Mouse (Mus musculus) midbrain, embryonic 16.5 days (tissue): ENCODE data around the gene Vmn1r211. TPM values are rescaled to one million over a fixed set of nuclear protein-coding genes. Genes with fewer than 3 reads are reported as not detected.
"Not testable (repeated sequence)": the region's sequence is repeated elsewhere in the genome, so short reads cannot be mapped to it uniquely, and the experiment has no call there.

ENCODE experiments used
- ATAC-seq: fragments of 200-750 bp; cut with Nextera tagmentation; 2 replicates; pipeline ENCODE4 v1.8.0; 2017; ENCODE audit warnings: moderate TSS enrichment
- H3K27ac ChIP-seq: fragments of 300-500 bp; sonication (generic); 2 replicates; pipeline ENCODE4 v1.5.1; 2014; ENCODE audit warnings: mild to moderate bottlenecking, low read length, mixed read lengths
- H3K27me3 ChIP-seq: fragments of 300-500 bp; sonication (generic); 2 replicates; pipeline ENCODE4 v1.6.1; 2014; ENCODE audit warnings: low read depth, low read length, mixed read lengths; ENCODE audit not compliant: control insufficient read depth, insufficient read depth
- H3K36me3 ChIP-seq: fragments of 300-500 bp; sonication (generic); 2 replicates; pipeline ENCODE4 v1.6.1; 2014; ENCODE audit warnings: mild to moderate bottlenecking, low read length, moderate library complexity, mixed read lengths; ENCODE audit not compliant: control insufficient read depth, insufficient read depth
- H3K4me1 ChIP-seq: fragments of 300-500 bp; sonication (generic); 2 replicates; pipeline ENCODE4 v1.6.1; 2014; ENCODE audit warnings: mild to moderate bottlenecking, low read length, mixed read lengths; ENCODE audit not compliant: control insufficient read depth, insufficient read depth
- H3K4me2 ChIP-seq: fragments of 300-500 bp; sonication (generic); 2 replicates; pipeline ENCODE4 v1.6.1; 2014; ENCODE audit warnings: mild to moderate bottlenecking, low read length, mixed read lengths
- H3K4me3 ChIP-seq: fragments of 300-500 bp; sonication (generic); 2 replicates; pipeline ENCODE4 v1.5.1; 2014; ENCODE audit warnings: low read depth, mild to moderate bottlenecking, low read length, moderate library complexity, mixed read lengths
- H3K9ac ChIP-seq: fragments of 300-500 bp; sonication (generic); 2 replicates; pipeline ENCODE4 v1.6.1; 2014; ENCODE audit warnings: low read depth, low read length, mixed read lengths
- H3K9me3 ChIP-seq: fragments of 300-500 bp; sonication (generic); replicated peaks from 2 replicates; pipeline ENCODE4 v1.6.1; 2014; ENCODE audit warnings: mild to moderate bottlenecking, low read length, mixed read lengths; ENCODE audit not compliant: control insufficient read depth, poor library complexity, severe bottlenecking
- polyA plus RNA-seq: library from polyadenylated mRNA; unstranded; fragments of >200 nt; fragmentation: Nextera tagmentation; extraction: Ambion mirVana; gene quantifications from 2 replicates; pipeline ENCODE4 v1.2.1, GENCODE M21; 2015

The Vmn1r211 gene
- polyA plus RNA-seq, 1 experiment from 2014 or later = not detected

DNA sequence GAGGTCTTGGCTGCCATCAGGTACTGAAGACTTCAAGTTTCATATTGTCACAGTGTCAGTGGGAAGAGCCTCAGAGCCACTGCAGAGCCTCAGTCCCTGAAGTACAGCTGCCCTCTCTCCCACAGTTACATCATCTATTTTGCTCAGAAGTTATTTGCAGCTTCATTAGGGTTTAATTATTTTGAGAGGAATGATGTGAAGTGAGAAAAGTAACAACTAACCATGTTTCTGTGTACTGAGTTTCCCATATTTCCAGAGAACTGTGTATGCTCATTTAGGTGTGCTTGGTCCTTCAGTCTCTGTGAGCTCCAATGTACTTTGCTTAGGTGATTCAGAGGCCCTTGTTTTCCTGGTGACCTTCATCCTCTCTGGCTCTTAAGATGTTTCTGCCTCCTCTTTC, 47.8 kb downstream of the Vmn1r211 start, which contains the start of gene Vmn1r209:
Gene Vmn1r209 (minus strand): TSS at position 101 of the 400 bp plus-strand sequence.
- not testable (repeated sequence) for H3K36me3 ChIP-seq, H3K9ac ChIP-seq, H3K27me3 ChIP-seq, H3K4me3 ChIP-seq, H3K4me2 ChIP-seq, ATAC-seq, H3K27ac ChIP-seq, H3K9me3 ChIP-seq, H3K4me1 ChIP-seq

Other genes with a start within 250 kb of the Vmn1r211 start
- gene Vmn1r206, start 233.3 kb downstream of the Vmn1r211 start, polyA plus RNA-seq = not detected in 2 replicates
- not detected in 2 replicates for gene Vmn1r207-ps, start 127.9 kb downstream of the Vmn1r211 start, polyA plus RNA-seq
- not detected in 2 replicates for gene Vmn1r208, start 80.2 kb downstream of the Vmn1r211 start, polyA plus RNA-seq
- not detected in 2 replicates for gene Vmn1r209, start 47.9 kb downstream of the Vmn1r211 start, polyA plus RNA-seq
- not detected in 2 replicates for gene Vmn1r210, start 26.2 kb downstream of the Vmn1r211 start, polyA plus RNA-seq
- not detected in 2 replicates for gene Vmn1r212, start 26.6 kb upstream of the Vmn1r211 start, polyA plus RNA-seq
- not detected in 2 replicates for gene Vmn1r213, start 150.1 kb upstream of the Vmn1r211 start, polyA plus RNA-seq
- not detected in 2 replicates for gene Vmn1r214, start 172.9 kb upstream of the Vmn1r211 start, polyA plus RNA-seq
- not detected in 2 replicates for gene Vmn1r215, start 210.5 kb upstream of the Vmn1r211 start, polyA plus RNA-seq